Mouse (Mus musculus) erythroblast, embryonic 14.5 days (primary cell): ENCODE results near the gene Pla2g4f.

Experiments used
- GATA1 ChIP-seq: IDR thresholded peaks from 2 replicates; pipeline ENCODE4 v1.6.1; 2012; ENCODE audit warnings: low read length, inconsistent platforms, mixed read lengths
- TAL1 ChIP-seq: IDR thresholded peaks from 3 replicates; pipeline ENCODE4 v1.6.1; 2012; ENCODE audit warnings: low read length, inconsistent platforms, mixed read lengths

DNA sequence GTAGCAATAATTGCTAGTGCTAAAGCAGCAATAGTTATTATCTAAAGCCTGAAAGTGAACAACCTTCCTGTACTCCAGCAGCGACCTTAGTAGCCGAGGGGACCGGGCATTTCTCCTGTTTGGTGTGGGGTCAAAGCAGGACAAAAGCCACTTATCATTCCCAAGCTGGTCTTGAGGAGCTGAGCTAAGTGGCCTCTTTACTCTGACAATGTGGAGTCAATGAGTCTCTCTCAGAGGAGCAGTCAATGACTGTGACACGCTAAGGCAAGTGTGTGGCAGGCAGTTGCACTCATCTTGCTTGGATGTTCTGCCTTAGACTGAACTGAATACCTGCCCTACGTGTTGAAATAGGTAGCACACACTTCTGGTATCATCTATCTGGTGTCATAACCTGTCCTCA is 37.4 kb upstream of the Pla2g4f start:
- TF ChIP-seq TAL1, result no peak
- no peak for TF ChIP-seq GATA1
